Mouse (Mus musculus) ovary, adult 2 months (tissue): ENCODE measurements around the gene Serpinb12. TPM values are rescaled to one million over a fixed set of nuclear protein-coding genes. Genes with fewer than 3 reads are reported as not detected.

Source experiments
- polyA plus RNA-seq: library from polyadenylated mRNA; depleted of rRNA; stranded (reverse); fragments of >200 nt; gene quantifications from 2 replicates; pipeline ENCODE4 v1.2.3, GENCODE M21; 2012; rRNA removed

Serpinb12 gene
- polyA plus RNA-seq: 0.18 TPM in 1 of 2 replicates, not detected in the other

DNA sequence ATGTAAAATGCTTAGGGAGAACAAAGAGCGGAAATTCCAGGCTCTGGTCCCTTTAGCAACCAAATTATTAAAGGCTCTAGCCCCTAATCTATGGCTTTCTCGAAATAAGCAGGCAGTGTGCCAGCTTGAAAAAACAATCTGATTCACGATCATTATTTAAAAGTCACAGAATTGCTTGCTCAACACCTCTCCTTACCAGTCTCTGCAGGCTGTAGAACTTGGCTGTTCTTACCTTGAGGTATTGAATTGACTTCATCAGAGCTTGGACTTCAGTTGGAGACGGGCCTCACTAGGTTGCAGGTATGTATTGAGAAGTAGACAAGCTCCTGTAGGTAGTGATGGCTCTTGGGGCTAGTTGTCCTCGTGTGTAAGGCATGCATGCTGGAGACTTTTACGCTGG is at the start of gene Serpinb12:
Gene Serpinb12 (plus strand): TSS at position 185 of the 400 bp plus-strand sequence.

DNA sequence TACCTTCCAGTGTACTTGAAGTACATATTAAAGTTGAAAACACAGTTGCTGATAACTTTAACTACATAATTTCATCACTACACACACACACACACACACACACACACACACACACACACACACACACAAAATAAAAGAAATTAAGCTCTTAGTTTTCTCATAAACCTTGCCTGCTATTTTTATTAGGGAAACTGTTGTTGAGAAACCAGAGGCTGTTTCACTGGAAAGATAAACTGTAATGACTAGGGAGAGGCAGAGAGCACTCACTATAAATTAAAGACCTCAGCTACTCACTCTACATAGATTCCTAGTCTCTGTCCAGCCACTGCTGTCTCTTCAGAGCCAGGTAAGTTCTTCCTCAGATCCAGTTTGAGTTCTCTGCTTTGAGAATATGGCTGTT is 46.4 kb downstream of the Serpinb12 start, which contains the start of gene Serpinb13:
Gene Serpinb13 (plus strand): TSS at position 301 of the 400 bp plus-strand sequence.

Other genes starting within 250 kb of the Serpinb12 start
- gene Bcl2, start 220.2 kb upstream of the Serpinb12 start, polyA plus RNA-seq: 2.7 and 3.8 TPM in 2 replicates
- gene Kdsr, start 174.7 kb upstream of the Serpinb12 start, polyA plus RNA-seq: 29.2 and 29.7 TPM in 2 replicates
- gene Vps4b, start 137.7 kb upstream of the Serpinb12 start, polyA plus RNA-seq: 18.0 and 18.5 TPM in 2 replicates
- 0.05 and 0.06 TPM in 2 replicates for gene Serpinb5, start 73.3 kb upstream of the Serpinb12 start, polyA plus RNA-seq
- gene Serpinb13, start 46.5 kb downstream of the Serpinb12 start, polyA plus RNA-seq: not detected in 2 replicates
- not detected in 2 replicates for gene Serpinb3a, start 117.9 kb downstream of the Serpinb12 start, polyA plus RNA-seq
- not detected in 2 replicates for gene Serpinb3d, start 149.1 kb downstream of the Serpinb12 start, polyA plus RNA-seq